Mouse (Mus musculus) spleen, postnatal 10 days (tissue): ENCODE results near the gene Lgi4.

Experiments
- DNase-seq, 2 experiments: peaks; one replicate each; pipeline ENCODE4 v3.0.0; 2021 to 2022; ENCODE audit warnings: low spot score in 2 of 2

Gene Lgi4

GRCm38 (mm10) chr7:31051321-31052021, 7.7 kb upstream of the Lgi4 start, which contains the start of gene Fxyd7:
TSS of gene Fxyd7 (minus strand) at chr7:31051467.
- DNase-seq: no peak

- no peak for DNase-seq
Measured at GRCm38 (mm10) chr7:31052251-31052635, 6.9 kb upstream of the Lgi4 start.

GRCm38 (mm10) chr7:31052636-31053434, 6.3 kb upstream of the Lgi4 start:
- DNase-seq: peak in 1 of 2 experiments; percentile 42

GRCm38 (mm10) chr7:31053882-31054447, 5.2 kb upstream of the Lgi4 start:
- DNase-seq: no peak

GRCm38 (mm10) chr7:31054661-31055320, 4.4 kb upstream of the Lgi4 start:
- DNase-seq: no peak

- no peak for DNase-seq
Measured at GRCm38 (mm10) chr7:31055354-31055824, 3.8 kb upstream of the Lgi4 start.

- no peak for DNase-seq
Measured at GRCm38 (mm10) chr7:31055883-31056282, 3.3 kb upstream of the Lgi4 start.

GRCm38 (mm10) chr7:31056448-31056847, 2.7 kb upstream of the Lgi4 start:
- no peak for DNase-seq

GRCm38 (mm10) chr7:31057071-31057470, 2.1 kb upstream of the Lgi4 start, which contains the start of gene Fxyd1:
TSS of gene Fxyd1 (minus strand) at chr7:31057199.
- no peak for DNase-seq

- DNase-seq: no peak
Measured at GRCm38 (mm10) chr7:31057730-31058129, 1.4 kb upstream of the Lgi4 start.

- DNase-seq: no peak
Measured at GRCm38 (mm10) chr7:31058211-31058610, 931 bp upstream of the Lgi4 start.

GRCm38 (mm10) chr7:31059919-31060620, 928 bp downstream of the Lgi4 start:
- no peak for DNase-seq

- no peak for DNase-seq
Measured at GRCm38 (mm10) chr7:31060621-31061010, 1.5 kb downstream of the Lgi4 start.

- no peak for DNase-seq
Measured at GRCm38 (mm10) chr7:31063074-31063560, 4.0 kb downstream of the Lgi4 start.

- DNase-seq: no peak
Measured at GRCm38 (mm10) chr7:31067836-31068235, 8.7 kb downstream of the Lgi4 start.

- no peak for DNase-seq
Measured at GRCm38 (mm10) chr7:31069491-31069890, 10.3 kb downstream of the Lgi4 start.

- no peak for DNase-seq
Measured at GRCm38 (mm10) chr7:31070324-31070723, 11.2 kb downstream of the Lgi4 start.

GRCm38 (mm10) chr7:31072326-31072725, 13.2 kb downstream of the Lgi4 start:
- DNase-seq: no peak

- no peak for DNase-seq
Measured at GRCm38 (mm10) chr7:31073546-31073945, 14.4 kb downstream of the Lgi4 start.

GRCm38 (mm10) chr7:31074061-31074712, 15.0 kb downstream of the Lgi4 start:
- DNase-seq: no peak

GRCm38 (mm10) chr7:31074713-31075069, 15.5 kb downstream of the Lgi4 start:
- no peak for DNase-seq
